Mouse (Mus musculus) stomach, embryonic 14.5 days (tissue): ENCODE data around the gene Klc1. TPM values are rescaled to one million over a fixed set of nuclear protein-coding genes. Genes with fewer than 3 reads are reported as not detected.
A peak's percentile ranks its signal among the peaks of the same experiment; 100 is the strongest.

Experiments used
- ATAC-seq: fragments of 200-750 bp; cut with Nextera tagmentation; 2 replicates; pipeline ENCODE4 v1.8.0; 2017; ENCODE audit warnings: low read depth, moderate TSS enrichment; ENCODE audit not compliant: insufficient number of reproducible peaks, insufficient read depth, low FRiP score
- H3K27ac ChIP-seq: fragments of 300-500 bp; sonication (generic); 2 replicates; pipeline ENCODE4 v1.5.1; 2014; ENCODE audit warnings: mild to moderate bottlenecking, low read length, moderate library complexity, mixed read lengths
- H3K27me3 ChIP-seq: fragments of 300-500 bp; sonication (generic); 2 replicates; pipeline ENCODE4 v1.6.1; 2014; ENCODE audit warnings: low read length, control low read depth, mixed read lengths; ENCODE audit not compliant: control insufficient read depth, insufficient read depth
- H3K36me3 ChIP-seq: fragments of 300-500 bp; sonication (generic); 2 replicates; pipeline ENCODE4 v1.6.1; 2014; ENCODE audit warnings: mild to moderate bottlenecking, control low read depth, low read length, moderate library complexity, mixed read lengths; ENCODE audit not compliant: control insufficient read depth, insufficient read depth
- H3K4me1 ChIP-seq: fragments of 300-500 bp; sonication (generic); 2 replicates; pipeline ENCODE4 v1.6.1; 2014; ENCODE audit warnings: low read length, control low read depth, mixed read lengths; ENCODE audit not compliant: control insufficient read depth, insufficient read depth
- H3K4me2 ChIP-seq: fragments of 300-500 bp; sonication (generic); replicated peaks from 2 replicates; pipeline ENCODE4 v1.6.1; 2014; ENCODE audit warnings: low read depth, low read length, control low read depth
- H3K4me3 ChIP-seq: fragments of 300-500 bp; sonication (generic); 2 replicates; pipeline ENCODE4 v1.5.1; 2014; ENCODE audit warnings: low read depth, low read length, control low read depth
- H3K9ac ChIP-seq: fragments of 300-500 bp; sonication (generic); replicated peaks from 2 replicates; pipeline ENCODE4 v1.6.1; 2014; ENCODE audit warnings: low read depth, mild to moderate bottlenecking, control low read depth, low read length, moderate library complexity, mixed read lengths
- H3K9me3 ChIP-seq: fragments of 300-500 bp; sonication (generic); 2 replicates; pipeline ENCODE4 v1.6.1; 2016; ENCODE audit warnings: low read depth, low read length, control low read depth; ENCODE audit not compliant: control insufficient read depth
- WGBS: fragments of 180-500 bp; shearing (Covaris S2); extraction: QIAGEN DNeasy Blood & Tissue Kit; methylation state at CpG from one replicate; pipeline ENCODE4 v1.1.7; 2014; 5-methylcytosine and 5-hydroxymethylcytosine counted together
- polyA plus RNA-seq: library from polyadenylated mRNA; unstranded; fragments of >200 nt; fragmentation: Nextera tagmentation; extraction: Ambion mirVana; gene quantifications from 2 replicates; pipeline ENCODE4 v1.2.1, GENCODE M21; 2014

The Klc1 gene
- polyA plus RNA-seq, 1 experiment from 2014 or later, result 120 TPM

GRCm38 (mm10) chr12:111791474-111792104 is 32.9 kb downstream of the Klc1 start:
- H3K4me3 ChIP-seq, result no peak overlapping the region
- H3K4me2 ChIP-seq, result no peak overlapping the region
- ATAC-seq, result no peak
- no peaks in the 10 kb centered on the region for H3K4me1 ChIP-seq
- H3K27ac ChIP-seq, result no peak overlapping the region
- no peak overlapping the region for H3K9ac ChIP-seq
- 96% methylated on average over 13 of the region's 13 CpGs for WGBS
- H3K9me3 ChIP-seq, result no peaks in the 10 kb centered on the region
- H3K27me3 ChIP-seq, result no peaks in the 10 kb centered on the region
- peaks cover 86% of the 10 kb centered on the region for H3K36me3 ChIP-seq

- Histone ChIP-seq H3K4me1 (no peaks in the 10 kb centered on the region), H3K4me2 (no peak overlapping the region), H3K36me3 (peaks cover 82% of the 10 kb centered on the region), H3K27ac (no peak overlapping the region), H3K27me3 (no peaks in the 10 kb centered on the region), H3K4me3 (no peak overlapping the region), H3K9ac (no peak overlapping the region), H3K9me3 (no peaks in the 10 kb centered on the region)
- WGBS, result 68% methylated on average over 22 of the region's 22 CpGs
- peak; percentile 44; the same call in 1 of the 2 replicates for ATAC-seq
These were observed 35.5 kb downstream of the Klc1 start for GRCm38 (mm10) chr12:111794102-111794501.

GRCm38 (mm10) chr12:111794526-111795179 is 36.0 kb downstream of the Klc1 start:
- no peaks in the 10 kb centered on the region for H3K9me3 ChIP-seq
- no peak overlapping the region for H3K4me2 ChIP-seq
- ATAC-seq, result no peak
- no peaks in the 10 kb centered on the region for H3K4me1 ChIP-seq
- 90% methylated on average over 18 of the region's 18 CpGs for WGBS
- H3K27me3 ChIP-seq, result no peaks in the 10 kb centered on the region
- H3K4me3 ChIP-seq, result no peak overlapping the region
- H3K27ac ChIP-seq, result no peak overlapping the region
- no peak overlapping the region for H3K9ac ChIP-seq
- peaks cover 80% of the 10 kb centered on the region for H3K36me3 ChIP-seq

GRCm38 (mm10) chr12:111795180-111795895 is 36.7 kb downstream of the Klc1 start:
- no peak overlapping the region for H3K4me2 ChIP-seq
- H3K27me3 ChIP-seq, result no peaks in the 10 kb centered on the region
- no peaks in the 10 kb centered on the region for H3K4me1 ChIP-seq
- H3K27ac ChIP-seq, result no peak overlapping the region
- WGBS, result 88% methylated on average over 28 of the region's 28 CpGs
- peaks cover 75% of the 10 kb centered on the region for H3K36me3 ChIP-seq
- no peak overlapping the region for H3K4me3 ChIP-seq
- ATAC-seq, result no peak
- no peaks in the 10 kb centered on the region for H3K9me3 ChIP-seq
- no peak overlapping the region for H3K9ac ChIP-seq

- no peak overlapping the region for H3K4me3 ChIP-seq
- peaks cover 73% of the 10 kb centered on the region for H3K36me3 ChIP-seq
- no peaks in the 10 kb centered on the region for H3K9me3 ChIP-seq
- ATAC-seq, result no peak
- no peak overlapping the region for H3K27ac ChIP-seq
- H3K4me1 ChIP-seq, result no peaks in the 10 kb centered on the region
- WGBS, result 82% methylated on average over 8 of the region's 8 CpGs
- H3K27me3 ChIP-seq, result no peaks in the 10 kb centered on the region
- no peak overlapping the region for H3K4me2 ChIP-seq
- H3K9ac ChIP-seq, result no peak overlapping the region
These were observed 38.6 kb downstream of the Klc1 start for GRCm38 (mm10) chr12:111797251-111797650.

- no peak for ATAC-seq
- H3K9ac ChIP-seq, result no peak overlapping the region
- H3K4me1 ChIP-seq, result no peaks in the 10 kb centered on the region
- H3K36me3 ChIP-seq, result peaks cover 79% of the 10 kb centered on the region
- H3K4me3 ChIP-seq, result no peak overlapping the region
- H3K27me3 ChIP-seq, result no peaks in the 10 kb centered on the region
- no peaks in the 10 kb centered on the region for H3K9me3 ChIP-seq
- H3K4me2 ChIP-seq, result no peak overlapping the region
- 92% methylated on average over 13 of the region's 13 CpGs for WGBS
- H3K27ac ChIP-seq, result no peak overlapping the region
These were observed 39.8 kb downstream of the Klc1 start for GRCm38 (mm10) chr12:111798493-111798892.

- no peaks in the 10 kb centered on the region for H3K9me3 ChIP-seq
- 85% methylated on average over 10 of the region's 10 CpGs for WGBS
- H3K4me1 ChIP-seq, result no peaks in the 10 kb centered on the region
- no peaks in the 10 kb centered on the region for H3K27me3 ChIP-seq
- no peak overlapping the region for H3K9ac ChIP-seq
- H3K4me3 ChIP-seq, result no peak overlapping the region
- H3K4me2 ChIP-seq, result no peak overlapping the region
- no peak overlapping the region for H3K27ac ChIP-seq
- peaks cover 72% of the 10 kb centered on the region for H3K36me3 ChIP-seq
- ATAC-seq, result no peak
These were observed 42.0 kb downstream of the Klc1 start for GRCm38 (mm10) chr12:111800459-111801183.

GRCm38 (mm10) chr12:111803538-111803937 is 44.9 kb downstream of the Klc1 start:
- Histone ChIP-seq H3K9me3 (no peaks in the 10 kb centered on the region), H3K4me2 (no peak overlapping the region), H3K27ac (no peak overlapping the region), H3K27me3 (no peaks in the 10 kb centered on the region), H3K9ac (no peak overlapping the region), H3K4me1 (no peaks in the 10 kb centered on the region), H3K4me3 (no peak overlapping the region), H3K36me3 (peaks cover 70% of the 10 kb centered on the region)
- WGBS, result 69% methylated on average over 5 of the region's 5 CpGs
- peak; percentile 39 for ATAC-seq
